Mouse (Mus musculus): ENCODE measurements around the gene Prkn. TPM values are rescaled to one million over a fixed set of nuclear protein-coding genes. Genes with fewer than 3 reads are reported as not detected.

Gene Prkn
- polyA plus RNA-seq, 1 experiment from 2014 or later = 1.00 TPM

- TF ChIP-seq EP300 (IDR thresholded peaks at IDR 0.05; ENCODE audit: low read depth) (no peak), CTCF (IDR thresholded peaks at IDR 0.05; ENCODE audit: low read depth) (no peak)
- Histone ChIP-seq H3K27me3 (ENCODE audit: insufficient read depth, low read length) (no peaks in the 10 kb centered on the region), H3K9me3 (ENCODE audit: low read length) (no peaks in the 10 kb centered on the region), H3K27ac (ENCODE audit: low read depth) (no peak overlapping the region), H3K4me2 (ENCODE audit: low read depth, low read length) (no peak overlapping the region), H3K9ac (replicated peaks) (no peak overlapping the region), H3K36me3 (replicated peaks; ENCODE audit: insufficient read depth, low read length) (no peaks in the 10 kb centered on the region), H3K4me3 (ENCODE audit: low read depth, low read length) (no peak overlapping the region), H3K4me1 (ENCODE audit: insufficient read depth) (no peaks in the 10 kb centered on the region)
- no peak for ATAC-seq
- 75% methylated on average over 9 of the region's 9 CpGs for WGBS (ENCODE audit: insufficient replicate concordance)
- DNase-seq = no peak
Measured at GRCm38 (mm10) chr17:11680456-11680855, 840.3 kb downstream of the Prkn start.

GRCm38 (mm10) chr17:11681825-11682372 is 841.7 kb downstream of the Prkn start:
- Histone ChIP-seq H3K36me3 (replicated peaks; ENCODE audit: insufficient read depth, low read length) (no peaks in the 10 kb centered on the region), H3K27me3 (ENCODE audit: insufficient read depth, low read length) (no peaks in the 10 kb centered on the region), H3K27ac (ENCODE audit: low read depth) (no peak overlapping the region), H3K4me3 (ENCODE audit: low read depth, low read length) (no peak overlapping the region), H3K9me3 (ENCODE audit: low read length) (no peaks in the 10 kb centered on the region), H3K9ac (replicated peaks) (no peak overlapping the region), H3K4me2 (ENCODE audit: low read depth, low read length) (no peak overlapping the region), H3K4me1 (ENCODE audit: insufficient read depth) (no peaks in the 10 kb centered on the region)
- TF ChIP-seq EP300 (IDR thresholded peaks at IDR 0.05; ENCODE audit: low read depth) (no peak), CTCF (IDR thresholded peaks at IDR 0.05; ENCODE audit: low read depth) (no peak)
- DNase-seq (no peak), ATAC-seq (no peak)
- 63% methylated on average over 11 of the region's 11 CpGs for WGBS (ENCODE audit: insufficient replicate concordance)

- no peaks in the 10 kb centered on the region for H3K4me1 ChIP-seq (ENCODE audit: insufficient read depth)
- ATAC-seq (no peak), DNase-seq (no peak)
- H3K4me3 ChIP-seq (ENCODE audit: low read depth, low read length) = no peak overlapping the region
- no peak overlapping the region for H3K27ac ChIP-seq (ENCODE audit: low read depth)
- no peaks in the 10 kb centered on the region for H3K36me3 ChIP-seq (replicated peaks; ENCODE audit: insufficient read depth, low read length)
- no peaks in the 10 kb centered on the region for H3K9me3 ChIP-seq (ENCODE audit: low read length)
- 70% methylated on average over 4 of the region's 4 CpGs for WGBS (ENCODE audit: insufficient replicate concordance)
- H3K27me3 ChIP-seq (ENCODE audit: insufficient read depth, low read length) = no peaks in the 10 kb centered on the region
- TF ChIP-seq CTCF (IDR thresholded peaks at IDR 0.05; ENCODE audit: low read depth) = no peak
- no peak overlapping the region for H3K9ac ChIP-seq (replicated peaks)
- no peak overlapping the region for H3K4me2 ChIP-seq (ENCODE audit: low read depth, low read length)
Measured at GRCm38 (mm10) chr17:11705005-11705404, 864.8 kb downstream of the Prkn start.

- ATAC-seq = no peak
Measured at GRCm38 (mm10) chr17:11705761-11706160, 865.6 kb downstream of the Prkn start.

DNA sequence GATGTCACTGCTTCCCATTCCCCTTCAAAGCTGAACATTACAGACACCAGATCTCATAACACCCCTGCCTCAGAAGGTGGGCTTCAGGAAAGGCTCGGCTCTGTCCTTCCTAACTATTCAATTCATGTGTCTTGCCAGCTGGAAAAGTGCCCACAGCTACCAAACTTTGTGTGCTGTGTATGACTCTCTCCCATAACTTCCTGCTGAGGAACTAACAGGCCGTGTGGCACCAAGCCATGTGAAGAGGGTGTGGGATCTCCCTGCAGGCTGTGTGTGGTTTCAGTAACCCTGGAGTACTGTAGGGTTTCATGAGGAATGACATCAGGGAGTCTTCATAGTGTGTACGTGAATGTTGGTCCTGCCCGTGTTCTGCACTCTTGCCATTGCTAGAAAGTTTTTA is 871.9 kb downstream of the Prkn start:
- Histone ChIP-seq H3K4me3 (ENCODE audit: low read depth, low read length) (no peak overlapping the region), H3K27me3 (ENCODE audit: insufficient read depth, low read length) (no peaks in the 10 kb centered on the region), H3K9me3 (ENCODE audit: low read length) (no peaks in the 10 kb centered on the region), H3K27ac (ENCODE audit: low read depth) (no peak overlapping the region), H3K36me3 (replicated peaks; ENCODE audit: insufficient read depth, low read length) (no peaks in the 10 kb centered on the region), H3K4me2 (ENCODE audit: low read depth, low read length) (no peak overlapping the region), H3K4me1 (ENCODE audit: insufficient read depth) (no peaks in the 10 kb centered on the region), H3K9ac (replicated peaks) (no peak overlapping the region)
- no peak for TF ChIP-seq CTCF (IDR thresholded peaks at IDR 0.05; ENCODE audit: low read depth)
- TF ChIP-seq EP300 (IDR thresholded peaks at IDR 0.05; ENCODE audit: low read depth) = no peak
- no peak for ATAC-seq
- 62% methylated on average over 4 of the region's 4 CpGs for WGBS (ENCODE audit: insufficient replicate concordance)
- DNase-seq = no peak

More at GRCm38 (mm10) chr17:11705761-11706160, 865.6 kb downstream of the Prkn start:
- Histone ChIP-seq H3K4me2 (ENCODE audit: low read depth, low read length) (no peak overlapping the region), H3K9me3 (ENCODE audit: low read length) (no peaks in the 10 kb centered on the region), H3K4me3 (ENCODE audit: low read depth, low read length) (no peak overlapping the region), H3K27ac (ENCODE audit: low read depth) (no peak overlapping the region), H3K36me3 (replicated peaks; ENCODE audit: insufficient read depth, low read length) (no peaks in the 10 kb centered on the region), H3K9ac (replicated peaks) (no peak overlapping the region), H3K4me1 (ENCODE audit: insufficient read depth) (no peaks in the 10 kb centered on the region), H3K27me3 (ENCODE audit: insufficient read depth, low read length) (no peaks in the 10 kb centered on the region)
- WGBS (ENCODE audit: insufficient replicate concordance) = 77% methylated on average over 9 of the region's 9 CpGs
- TF ChIP-seq EP300 (IDR thresholded peaks at IDR 0.05; ENCODE audit: low read depth) = no peak
- no peak for TF ChIP-seq CTCF (IDR thresholded peaks at IDR 0.05; ENCODE audit: low read depth)
- DNase-seq = no peak

DNA sequence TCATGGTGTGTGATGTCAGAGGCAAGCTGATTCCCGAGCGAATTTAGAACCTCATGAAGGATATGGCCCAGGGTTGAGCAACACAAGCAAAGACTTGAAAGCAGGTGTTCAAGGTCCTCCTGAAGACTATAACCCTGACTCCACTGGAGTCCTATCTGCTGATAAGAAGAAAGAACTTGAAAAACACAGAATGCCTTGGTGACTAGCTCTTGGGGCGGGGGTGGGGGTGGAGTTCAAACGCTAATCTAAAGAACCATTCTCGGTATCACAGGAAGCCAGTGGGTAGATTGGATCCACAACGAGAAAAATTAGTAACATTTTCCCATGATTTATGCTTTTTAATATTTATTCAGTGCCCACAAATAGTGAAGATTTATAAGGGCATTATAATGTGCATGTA is 879.6 kb downstream of the Prkn start:
- H3K4me1 ChIP-seq (ENCODE audit: insufficient read depth) = no peaks in the 10 kb centered on the region
- H3K27ac ChIP-seq (ENCODE audit: low read depth) = no peak overlapping the region
- H3K36me3 ChIP-seq (replicated peaks; ENCODE audit: insufficient read depth, low read length) = no peaks in the 10 kb centered on the region
- ATAC-seq (no peak), DNase-seq (no peak)
- no peak overlapping the region for H3K4me2 ChIP-seq (ENCODE audit: low read depth, low read length)
- TF ChIP-seq EP300 (IDR thresholded peaks at IDR 0.05; ENCODE audit: low read depth) = no peak
- no peaks in the 10 kb centered on the region for H3K9me3 ChIP-seq (ENCODE audit: low read length)
- 53% methylated on average over 6 of the region's 6 CpGs for WGBS (ENCODE audit: insufficient replicate concordance)
- no peaks in the 10 kb centered on the region for H3K27me3 ChIP-seq (ENCODE audit: insufficient read depth, low read length)
- no peak overlapping the region for H3K4me3 ChIP-seq (ENCODE audit: low read depth, low read length)
- no peak overlapping the region for H3K9ac ChIP-seq (replicated peaks)

DNA sequence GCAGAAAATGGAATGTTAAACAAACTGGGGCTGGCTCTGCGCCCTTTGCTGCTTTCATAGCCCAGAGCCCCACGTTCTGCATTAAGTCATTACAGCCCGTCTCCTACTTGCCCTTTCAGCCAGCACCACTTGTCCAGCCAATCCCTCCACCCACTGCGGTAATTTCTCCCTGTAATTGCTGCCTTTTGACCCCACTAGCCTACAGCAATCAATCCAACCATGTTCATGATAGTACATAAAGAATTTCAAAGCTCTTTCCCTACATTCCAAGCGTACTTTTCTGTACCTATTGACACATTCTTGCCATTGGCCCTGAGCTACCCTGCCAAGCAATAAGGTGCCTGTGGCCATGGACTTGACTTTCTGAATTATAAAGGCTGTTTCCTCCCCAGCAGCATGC is 881.7 kb downstream of the Prkn start:
- H3K9ac ChIP-seq (replicated peaks) = no peak overlapping the region
- no peak overlapping the region for H3K4me3 ChIP-seq (ENCODE audit: low read depth, low read length)
- H3K36me3 ChIP-seq (replicated peaks; ENCODE audit: insufficient read depth, low read length) = no peaks in the 10 kb centered on the region
- DNase-seq = no peak
- no peak overlapping the region for H3K27ac ChIP-seq (ENCODE audit: low read depth)
- no peaks in the 10 kb centered on the region for H3K4me1 ChIP-seq (ENCODE audit: insufficient read depth)
- no peak overlapping the region for H3K4me2 ChIP-seq (ENCODE audit: low read depth, low read length)
- no peaks in the 10 kb centered on the region for H3K9me3 ChIP-seq (ENCODE audit: low read length)
- no peak for ATAC-seq
- WGBS (ENCODE audit: insufficient replicate concordance) = 72% methylated on average over 5 of the region's 5 CpGs
- TF ChIP-seq EP300 (IDR thresholded peaks at IDR 0.05; ENCODE audit: low read depth) (no peak), CTCF (IDR thresholded peaks at IDR 0.05; ENCODE audit: low read depth) (no peak)
- H3K27me3 ChIP-seq (ENCODE audit: insufficient read depth, low read length) = no peaks in the 10 kb centered on the region
